In genomic region chr12:27724619-27725200, GRCm38 (mm10) we compare ENCODE assay signal across 14 mouse cellular contexts.
DNase-seq lines count a peak whose midpoint lies in the region; ATAC-seq lines count a peak whose summit lies in the region.
"Had no signal": no experiment of that assay in that cellular context is flagged by ENCODE, and none has a peak within 500 bp of the region (broad histone marks: within the 10 kb centered on the region; RNA-seq: fewer than 3 reads in every experiment).

No protein-coding gene starts in this region.

- DNase-seq in forebrain, embryonic 11.5 days (ENCODE audit: low spot score) = no peak
- DNase-seq in forebrain, embryonic 10.5 days (ENCODE audit: extremely low spot score, low spot score) = no peak
- DNase-seq in limb, embryonic 11.5 days (ENCODE audit: low spot score) = peak; percentile 54
- no peak for DNase-seq in limb, embryonic 10.5 days (ENCODE audit: low spot score)
- peak; percentile 47 for DNase-seq in forelimb bud, embryonic 11.5 days (ENCODE audit: low read depth, low spot score)
- peak; percentile 39 for DNase-seq in neural tube, embryonic 11.5 days (ENCODE audit: low spot score)
- DNase-seq in adrenal gland, postnatal 25 days = no peak
- no peak for DNase-seq in ovary, postnatal 36 days (ENCODE audit: low spot score)
- DNase-seq: gastrocnemius, postnatal 25 days; lung, postnatal 10 days; thymus, postnatal 14 days had no signal

- no peak overlapping the region for H3K9ac ChIP-seq in forebrain, embryonic 11.5 days (ENCODE audit: low read length)
- H3K9ac ChIP-seq in limb, embryonic 11.5 days (ENCODE audit: low read length) = no peak overlapping the region
- H3K9ac ChIP-seq in neural tube, embryonic 11.5 days (ENCODE audit: low read length) = no peak overlapping the region
- H3K9ac ChIP-seq: liver, embryonic 14.5 days had no signal

- H3K36me3 ChIP-seq in forebrain, embryonic 11.5 days (ENCODE audit: control insufficient read depth, insufficient read depth, low read length) = no peaks in the 10 kb centered on the region
- H3K36me3 ChIP-seq in forebrain, embryonic 10.5 days (replicated peaks) = no peaks in the 10 kb centered on the region
- H3K36me3 ChIP-seq in limb, embryonic 11.5 days (ENCODE audit: control insufficient read depth, insufficient read depth, low read length) = no peaks in the 10 kb centered on the region
- no peaks in the 10 kb centered on the region for H3K36me3 ChIP-seq in limb, embryonic 10.5 days
- no peaks in the 10 kb centered on the region for H3K36me3 ChIP-seq in neural tube, embryonic 11.5 days (ENCODE audit: control insufficient read depth, insufficient read depth, low read length)
- H3K36me3 ChIP-seq: heart, embryonic 10.5 days had no signal

- 0 out of 2 replicates have a peak, but pooled peaks cover 3% of the 10 kb centered on the region for H3K4me1 ChIP-seq in forebrain, embryonic 11.5 days (replicated peaks; ENCODE audit: control insufficient read depth, insufficient read depth, low read length)
- peaks cover 4% of the 10 kb centered on the region; the same call in 1 of the 2 replicates for H3K4me1 ChIP-seq in forebrain, embryonic 10.5 days
- H3K4me1 ChIP-seq in limb, embryonic 11.5 days (ENCODE audit: control insufficient read depth, insufficient read depth, low read length) = no peaks in the 10 kb centered on the region
- peaks cover 16% of the 10 kb centered on the region for H3K4me1 ChIP-seq in limb, embryonic 10.5 days
- no peaks in the 10 kb centered on the region for H3K4me1 ChIP-seq in neural tube, embryonic 11.5 days (ENCODE audit: control insufficient read depth, insufficient read depth, low read length)
- H3K4me1 ChIP-seq: heart, embryonic 10.5 days had no signal

- H3K27ac ChIP-seq in forebrain, embryonic 11.5 days (ENCODE audit: low read depth, low read length) = no peak overlapping the region
- no peak overlapping the region for H3K27ac ChIP-seq in forebrain, embryonic 10.5 days
- no peak overlapping the region for H3K27ac ChIP-seq in limb, embryonic 11.5 days (replicated peaks; ENCODE audit: low read depth, low read length)
- no peak overlapping the region for H3K27ac ChIP-seq in limb, embryonic 10.5 days
- H3K27ac ChIP-seq in neural tube, embryonic 11.5 days (ENCODE audit: low read depth, low read length) = no peak overlapping the region
- H3K27ac ChIP-seq: heart, embryonic 10.5 days; liver, embryonic 14.5 days had no signal

- WGBS in forebrain, embryonic 11.5 days = 64% methylated on average over 5 of the region's 5 CpGs
- WGBS in forebrain, embryonic 10.5 days = 65% methylated on average over 5 of the region's 5 CpGs
- WGBS in limb, embryonic 11.5 days = 62% methylated on average over 5 of the region's 5 CpGs
- WGBS in limb, embryonic 10.5 days = 66% methylated on average over 5 of the region's 5 CpGs
- WGBS in neural tube, embryonic 11.5 days = 61% methylated on average over 5 of the region's 5 CpGs

- no peaks in the 10 kb centered on the region for H3K27me3 ChIP-seq in forebrain, embryonic 11.5 days (ENCODE audit: control insufficient read depth, insufficient read depth, low read length)
- no peaks in the 10 kb centered on the region for H3K27me3 ChIP-seq in forebrain, embryonic 10.5 days (ENCODE audit: poor library complexity, severe bottlenecking)
- no peaks in the 10 kb centered on the region for H3K27me3 ChIP-seq in limb, embryonic 11.5 days (ENCODE audit: control insufficient read depth, insufficient read depth, low read length)
- H3K27me3 ChIP-seq in limb, embryonic 10.5 days (ENCODE audit: low read depth, poor library complexity, severe bottlenecking) = no peaks in the 10 kb centered on the region
- no peaks in the 10 kb centered on the region for H3K27me3 ChIP-seq in neural tube, embryonic 11.5 days (ENCODE audit: control insufficient read depth, insufficient read depth, low read length)
- H3K27me3 ChIP-seq: Patski had no signal

- 0 out of 2 replicates have a peak, but pooled peaks have one; percentile 12 for ATAC-seq in forebrain, embryonic 11.5 days (replicated peaks; ENCODE audit: low FRiP score)
- peak; percentile 35; the same call in 1 of the 2 replicates for ATAC-seq in limb, embryonic 11.5 days (ENCODE audit: insufficient number of reproducible peaks, low FRiP score, low TSS enrichment, low read depth)
- no peak for ATAC-seq in neural tube, embryonic 11.5 days (ENCODE audit: insufficient read depth, low FRiP score, low TSS enrichment)
- ATAC-seq: Patski had no signal

- no peaks in the 10 kb centered on the region for H3K9me3 ChIP-seq in forebrain, embryonic 11.5 days (ENCODE audit: control insufficient read depth, low read length)
- no peaks in the 10 kb centered on the region; the same call in 1 of the 2 replicates for H3K9me3 ChIP-seq in forebrain, embryonic 10.5 days
- H3K9me3 ChIP-seq in limb, embryonic 11.5 days (ENCODE audit: control insufficient read depth, low read length) = no peaks in the 10 kb centered on the region
- no peaks in the 10 kb centered on the region for H3K9me3 ChIP-seq in limb, embryonic 10.5 days (replicated peaks)
- no peaks in the 10 kb centered on the region for H3K9me3 ChIP-seq in neural tube, embryonic 11.5 days (ENCODE audit: control insufficient read depth, low read length)
- H3K9me3 ChIP-seq: heart, embryonic 10.5 days had no signal

- no peak overlapping the region for H3K4me3 ChIP-seq in forebrain, embryonic 11.5 days (ENCODE audit: low read depth, low read length)
- no peak overlapping the region for H3K4me3 ChIP-seq in forebrain, embryonic 10.5 days
- H3K4me3 ChIP-seq in limb, embryonic 11.5 days (ENCODE audit: low read depth, low read length) = no peak overlapping the region
- H3K4me3 ChIP-seq in limb, embryonic 10.5 days = no peak overlapping the region
- H3K4me3 ChIP-seq in neural tube, embryonic 11.5 days (ENCODE audit: low read depth, low read length) = no peak overlapping the region
- H3K4me3 ChIP-seq: heart, embryonic 10.5 days had no signal

- no peak overlapping the region for H3K4me2 ChIP-seq in forebrain, embryonic 11.5 days (ENCODE audit: low read depth, low read length, severe bottlenecking)
- H3K4me2 ChIP-seq in limb, embryonic 11.5 days (ENCODE audit: low read depth, severe bottlenecking) = no peak overlapping the region
- no peak overlapping the region for H3K4me2 ChIP-seq in neural tube, embryonic 11.5 days (ENCODE audit: low read depth)

Comparison
In these comparisons a context has a peak if more than half of its experiments do, and no peak if none do; other contexts are left out.
1. DNase-seq: peak in limb, embryonic 11.5 days (single experiment), forelimb bud, embryonic 11.5 days (single experiment) and neural tube, embryonic 11.5 days (single experiment); none in forebrain, embryonic 11.5 days (single experiment), forebrain, embryonic 10.5 days (single experiment), limb, embryonic 10.5 days (single experiment), adrenal gland, postnatal 25 days (single experiment) and ovary, postnatal 36 days (single experiment).